Mouse (Mus musculus): ENCODE data around the gene Cd96.

DNA sequence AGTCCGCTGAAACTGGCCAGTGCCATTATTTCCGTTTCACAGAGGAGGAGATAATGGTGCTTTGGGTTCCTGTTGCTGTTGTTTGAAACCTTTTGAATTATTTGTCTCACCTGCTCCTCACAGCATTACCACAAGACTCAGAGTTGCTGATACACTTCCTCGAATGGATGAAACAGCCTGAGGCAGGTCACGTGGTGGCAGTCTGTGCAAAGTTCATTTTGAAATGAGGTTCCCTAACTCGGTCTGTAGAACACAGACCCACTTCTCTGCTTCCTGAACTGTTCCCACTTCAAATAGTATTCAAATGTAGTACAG, 109.2 kb downstream of the Cd96 start:
- TF ChIP-seq CTCF (IDR thresholded peaks at IDR 0.05; ENCODE audit: control insufficient read depth, insufficient read depth, low read length), result no peak
- TF ChIP-seq POLR2A (IDR thresholded peaks at IDR 0.05; ENCODE audit: borderline replicate concordance, control insufficient read depth, low read depth, low read length), result no peak

Data from bone marrow, adult 2 months (tissue).